Mouse (Mus musculus) limb, embryonic 14.5 days (tissue): ENCODE results near the gene Mtcl1. TPM values are rescaled to one million over a fixed set of nuclear protein-coding genes. Genes with fewer than 3 reads are reported as not detected.
A peak's percentile ranks its signal among the peaks of the same experiment; 100 is the strongest.

Source experiments
- ATAC-seq: fragments of 200-750 bp; cut with Nextera tagmentation; 2 replicates; pipeline ENCODE4 v1.8.0; 2017; ENCODE audit warnings: low read depth, moderate number of reproducible peaks, moderate TSS enrichment; ENCODE audit not compliant: low FRiP score
- DNase-seq: peaks from one replicate; pipeline ENCODE4 v3.0.0-alpha.2; 2015; ENCODE audit warnings: low spot score
- H3K27ac ChIP-seq: fragments of 300-500 bp; sonication (generic); replicated peaks from 2 replicates; pipeline ENCODE4 v1.5.1; 2014; ENCODE audit warnings: low read depth, mild to moderate bottlenecking, low read length, moderate library complexity, mixed read lengths
- H3K27me3 ChIP-seq: fragments of 300-500 bp; sonication (generic); 2 replicates; pipeline ENCODE4 v1.6.1; 2014; ENCODE audit warnings: low read length, mixed read lengths; ENCODE audit not compliant: control insufficient read depth, insufficient read depth
- H3K36me3 ChIP-seq: fragments of 300-500 bp; sonication (generic); 2 replicates; pipeline ENCODE4 v1.6.1; 2014; ENCODE audit warnings: mild to moderate bottlenecking, low read length, moderate library complexity, mixed read lengths; ENCODE audit not compliant: control insufficient read depth, insufficient read depth
- H3K4me1 ChIP-seq: fragments of 300-500 bp; sonication (generic); 2 replicates; pipeline ENCODE4 v1.6.1; 2014; ENCODE audit warnings: antibody characterized with exemption, low read length, mixed read lengths; ENCODE audit not compliant: control insufficient read depth, insufficient read depth
- H3K4me2 ChIP-seq: fragments of 300-500 bp; sonication (generic); replicated peaks from 2 replicates; pipeline ENCODE4 v1.6.1; 2014; ENCODE audit warnings: low read depth, mild to moderate bottlenecking, low read length, moderate library complexity; ENCODE audit not compliant: severe bottlenecking
- H3K4me3 ChIP-seq: fragments of 300-500 bp; sonication (generic); replicated peaks from 2 replicates; pipeline ENCODE4 v1.5.1; 2014; ENCODE audit warnings: low read length
- H3K9ac ChIP-seq: fragments of 300-500 bp; sonication (generic); 2 replicates; pipeline ENCODE4 v1.6.1; 2014; ENCODE audit warnings: mild to moderate bottlenecking, low read depth, low read length, moderate library complexity; ENCODE audit not compliant: severe bottlenecking
- H3K9me3 ChIP-seq: fragments of 300-500 bp; sonication (generic); 2 replicates; pipeline ENCODE4 v1.6.1; 2016; ENCODE audit warnings: low read length; ENCODE audit not compliant: control insufficient read depth
- POLR2A ChIP-seq: fragments of 200-500 bp; IDR thresholded peaks from 2 replicates; pipeline ENCODE4 v1.8.0; 2012; ENCODE audit warnings: inconsistent platforms, mild to moderate bottlenecking, moderate library complexity, borderline replicate concordance; ENCODE audit not compliant: insufficient read depth, insufficient read length; ENCODE audit errors: extremely low read depth
- WGBS: fragments of 180-500 bp; shearing (Covaris S2); extraction: QIAGEN DNeasy Blood & Tissue Kit; methylation state at CpG from one replicate; pipeline ENCODE4 v1.1.7; 2014; 5-methylcytosine and 5-hydroxymethylcytosine counted together
- polyA plus RNA-seq, 2 experiments: library from polyadenylated mRNA; depleted of rRNA in 1 of 2; stranded (reverse) in 1 of 2; unstranded in 1 of 2; fragments of >200 nt; fragmentation: Nextera tagmentation in 1 of 2; extraction: Ambion mirVana in 1 of 2; gene quantifications; 2 replicates each; pipeline versions ENCODE4 v1.2.1 to v1.2.3; 2012 to 2014

Mtcl1 gene
- polyA plus RNA-seq, 2 experiments = 5.3 to 6.7 TPM

GRCm38 (mm10) chr17:66470020-66470419 is 20.5 kb upstream of the Mtcl1 start:
- no peak for TF ChIP-seq POLR2A
- ATAC-seq = no peak
- Histone ChIP-seq H3K4me3 (no peak overlapping the region), H3K36me3 (no peaks in the 10 kb centered on the region), H3K9me3 (no peaks in the 10 kb centered on the region), H3K4me2 (no peak overlapping the region), H3K9ac (no peak overlapping the region), H3K4me1 (no peaks in the 10 kb centered on the region), H3K27ac (no peak overlapping the region), H3K27me3 (no peaks in the 10 kb centered on the region)
- 37% methylated on average over 8 of the region's 8 CpGs for WGBS
- no peak for DNase-seq

- Histone ChIP-seq H3K4me2 (no peak overlapping the region), H3K9me3 (no peaks in the 10 kb centered on the region), H3K9ac (no peak overlapping the region), H3K4me3 (no peak overlapping the region), H3K27ac (no peak overlapping the region), H3K36me3 (no peaks in the 10 kb centered on the region), H3K27me3 (no peaks in the 10 kb centered on the region), H3K4me1 (no peaks in the 10 kb centered on the region)
- no peak for TF ChIP-seq POLR2A
- no peak for ATAC-seq
- 77% methylated on average over 1 of the region's 1 CpGs for WGBS
- DNase-seq = no peak
Measured at GRCm38 (mm10) chr17:66457278-66457677, 7.7 kb upstream of the Mtcl1 start.

- Histone ChIP-seq H3K27me3 (peaks cover 7% of the 10 kb centered on the region; the same call in 1 of the 2 replicates), H3K9ac (no peak overlapping the region), H3K4me1 (peaks cover 15% of the 10 kb centered on the region; the same call in 1 of the 2 replicates), H3K27ac (no peak overlapping the region), H3K4me3 (no peak overlapping the region), H3K4me2 (peak overlapping the region; percentile 9; the same call in 1 of the 2 replicates), H3K36me3 (no peaks in the 10 kb centered on the region), H3K9me3 (no peaks in the 10 kb centered on the region)
- 2% methylated on average over 11 of the region's 11 CpGs for WGBS
- no peak for ATAC-seq
- peak; percentile 90 for DNase-seq
- no peak for TF ChIP-seq POLR2A
Measured at GRCm38 (mm10) chr17:66451143-66451542, 1.6 kb upstream of the Mtcl1 start.

GRCm38 (mm10) chr17:66450526-66451070 is 1.0 kb upstream of the Mtcl1 start:
- H3K9ac ChIP-seq = no peak overlapping the region
- ATAC-seq (no peak), DNase-seq (no peak)

GRCm38 (mm10) chr17:66448421-66449405 is 837 bp downstream of the Mtcl1 start:
- Histone ChIP-seq H3K27me3 (peaks cover 7% of the 10 kb centered on the region; the same call in 1 of the 2 replicates), H3K36me3 (no peaks in the 10 kb centered on the region), H3K27ac (peak overlapping the region; percentile 67; the same call in 1 of the 2 replicates), H3K4me3 (peak overlapping the region; percentile 75), H3K9ac (peak overlapping the region; percentile 73), H3K9me3 (no peaks in the 10 kb centered on the region), H3K4me1 (peaks cover 15% of the 10 kb centered on the region; the same call in 1 of the 2 replicates), H3K4me2 (peak overlapping the region; percentile 97)
- no peak for TF ChIP-seq POLR2A
- 1% methylated on average over 52 of the region's 136 CpGs for WGBS
- peak; percentile 20 for ATAC-seq
- DNase-seq = no peak

More at GRCm38 (mm10) chr17:66450526-66451070, 1.0 kb upstream of the Mtcl1 start:
- Histone ChIP-seq H3K4me1 (peaks cover 15% of the 10 kb centered on the region; the same call in 1 of the 2 replicates), H3K27me3 (peaks cover 7% of the 10 kb centered on the region; the same call in 1 of the 2 replicates), H3K4me2 (peak overlapping the region; percentile 97), H3K4me3 (peak overlapping the region; percentile 75), H3K27ac (no peak overlapping the region), H3K36me3 (no peaks in the 10 kb centered on the region), H3K9me3 (no peaks in the 10 kb centered on the region)
- no peak for TF ChIP-seq POLR2A
- 3% methylated on average over 18 of the region's 18 CpGs for WGBS
